Mouse (Mus musculus) midbrain, postnatal 0 days (tissue): ENCODE measurements around the gene Magi2. TPM values are rescaled to one million over a fixed set of nuclear protein-coding genes. Genes with fewer than 3 reads are reported as not detected.

Experiments
- ATAC-seq: fragments of 200-750 bp; cut with Nextera tagmentation; 2 replicates; pipeline ENCODE4 v1.8.0; 2017; ENCODE audit warnings: moderate number of reproducible peaks, mild to moderate bottlenecking, moderate TSS enrichment, moderate library complexity; ENCODE audit not compliant: low FRiP score
- DNase-seq: peaks from one replicate; pipeline ENCODE4 v3.0.0-alpha.2; 2015; ENCODE audit warnings: low spot score
- H3K27ac ChIP-seq: fragments of 300-500 bp; sonication (generic); 2 replicates; pipeline ENCODE4 v1.5.1; 2014; ENCODE audit warnings: low read depth, mild to moderate bottlenecking, low read length, mixed read lengths
- H3K27me3 ChIP-seq: fragments of 300-500 bp; sonication (generic); 2 replicates; pipeline ENCODE4 v1.6.1; 2014; ENCODE audit warnings: low read length, control low read depth, mixed read lengths; ENCODE audit not compliant: insufficient read depth
- H3K36me3 ChIP-seq: fragments of 300-500 bp; sonication (generic); 2 replicates; pipeline ENCODE4 v1.6.1; 2014; ENCODE audit warnings: low read length, control low read depth, mixed read lengths; ENCODE audit not compliant: insufficient read depth
- H3K4me1 ChIP-seq: fragments of 300-500 bp; sonication (generic); 2 replicates; pipeline ENCODE4 v1.6.1; 2014; ENCODE audit warnings: mild to moderate bottlenecking, control low read depth, antibody characterized with exemption, low read length, mixed read lengths; ENCODE audit not compliant: insufficient read depth
- H3K4me2 ChIP-seq: fragments of 300-500 bp; sonication (generic); 2 replicates; pipeline ENCODE4 v1.6.1; 2014; ENCODE audit warnings: low read depth, mild to moderate bottlenecking, low read length, mixed read lengths; ENCODE audit not compliant: poor library complexity, severe bottlenecking
- H3K4me3 ChIP-seq: fragments of 300-500 bp; sonication (generic); 2 replicates; pipeline ENCODE4 v1.5.1; 2014; ENCODE audit warnings: low read depth, mild to moderate bottlenecking, low read length, moderate library complexity
- H3K9ac ChIP-seq: fragments of 300-500 bp; sonication (generic); replicated peaks from 2 replicates; pipeline ENCODE4 v1.6.1; 2014; ENCODE audit warnings: mild to moderate bottlenecking, low read length, moderate library complexity, mixed read lengths; ENCODE audit not compliant: poor library complexity, severe bottlenecking
- H3K9me3 ChIP-seq: fragments of 300-500 bp; sonication (generic); 2 replicates; pipeline ENCODE4 v1.6.1; 2016; ENCODE audit warnings: low read length, control low read depth
- CTCF ChIP-seq: IDR thresholded peaks from 2 replicates; pipeline ENCODE4 v1.5.1; 2016; ENCODE audit warnings: antibody characterized with exemption, mild to moderate bottlenecking
- WGBS: fragments of 180-500 bp; shearing (Covaris S2); extraction: QIAGEN DNeasy Blood & Tissue Kit; methylation state at CpG from one replicate; pipeline ENCODE4 v1.1.7; 2014; 5-methylcytosine and 5-hydroxymethylcytosine counted together
- polyA plus RNA-seq: library from polyadenylated mRNA; unstranded; fragments of >200 nt; fragmentation: Nextera tagmentation; extraction: Ambion mirVana; gene quantifications from 2 replicates; pipeline ENCODE4 v1.2.1, GENCODE M21; 2015
- total RNA-seq: library from RNA; depleted of rRNA; stranded (reverse); fragments of >200 nt; gene quantifications from 2 replicates; pipeline ENCODE4 v1.2.3, GENCODE M21; 2014

Gene Magi2
- total and polyA plus RNA-seq, 2 experiments from 2014 or later: 20.0 to 59.3 TPM

- Histone ChIP-seq H3K27me3 (no peaks in the 10 kb centered on the region), H3K9me3 (no peaks in the 10 kb centered on the region), H3K4me2 (no peak overlapping the region), H3K4me3 (no peak overlapping the region), H3K36me3 (no peaks in the 10 kb centered on the region), H3K27ac (no peak overlapping the region), H3K9ac (no peak overlapping the region), H3K4me1 (no peaks in the 10 kb centered on the region)
- 90% methylated on average over 7 of the region's 7 CpGs for WGBS
- ATAC-seq (no peak), DNase-seq (no peak)
- no peak for TF ChIP-seq CTCF
Observed at GRCm38 (mm10) chr5:20484505-20484904, 1257.7 kb downstream of the Magi2 start.

GRCm38 (mm10) chr5:20491911-20492310, 1265.1 kb downstream of the Magi2 start:
- H3K9ac ChIP-seq: no peak overlapping the region
- TF ChIP-seq CTCF: no peak
- H3K27me3 ChIP-seq: no peaks in the 10 kb centered on the region
- H3K4me1 ChIP-seq: no peaks in the 10 kb centered on the region
- H3K36me3 ChIP-seq: no peaks in the 10 kb centered on the region
- no peak overlapping the region for H3K4me3 ChIP-seq
- H3K27ac ChIP-seq: no peak overlapping the region
- H3K9me3 ChIP-seq: no peaks in the 10 kb centered on the region
- ATAC-seq (no peak), DNase-seq (peak; percentile 43)
- 70% methylated on average over 2 of the region's 2 CpGs for WGBS
- no peak overlapping the region for H3K4me2 ChIP-seq

DNA sequence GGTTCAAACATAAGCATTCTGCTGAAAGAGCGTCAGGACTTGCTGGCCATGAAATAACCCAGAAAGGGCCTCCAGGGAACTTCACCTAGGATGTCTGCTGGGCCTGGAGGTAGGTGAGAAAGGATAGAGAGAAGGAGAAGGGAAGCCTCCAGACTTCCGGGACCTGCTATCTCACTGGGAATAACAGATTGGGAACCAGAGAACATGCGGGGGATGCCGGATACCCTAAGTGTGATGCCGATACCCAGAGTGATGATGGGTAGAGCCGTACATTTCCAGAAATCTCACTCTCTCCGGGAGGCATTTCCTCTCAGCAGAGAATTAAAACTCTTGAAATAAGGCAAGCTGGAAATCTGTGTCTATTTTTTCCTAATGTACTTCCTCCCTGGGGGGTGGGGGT, 1265.8 kb downstream of the Magi2 start:
- WGBS: 94% methylated on average over 7 of the region's 7 CpGs
- TF ChIP-seq CTCF: no peak
- Histone ChIP-seq H3K9me3 (no peaks in the 10 kb centered on the region), H3K36me3 (no peaks in the 10 kb centered on the region), H3K27ac (no peak overlapping the region), H3K27me3 (no peaks in the 10 kb centered on the region), H3K4me3 (no peak overlapping the region), H3K9ac (no peak overlapping the region), H3K4me1 (no peaks in the 10 kb centered on the region), H3K4me2 (no peak overlapping the region)
- DNase-seq (no peak), ATAC-seq (no peak)

DNA sequence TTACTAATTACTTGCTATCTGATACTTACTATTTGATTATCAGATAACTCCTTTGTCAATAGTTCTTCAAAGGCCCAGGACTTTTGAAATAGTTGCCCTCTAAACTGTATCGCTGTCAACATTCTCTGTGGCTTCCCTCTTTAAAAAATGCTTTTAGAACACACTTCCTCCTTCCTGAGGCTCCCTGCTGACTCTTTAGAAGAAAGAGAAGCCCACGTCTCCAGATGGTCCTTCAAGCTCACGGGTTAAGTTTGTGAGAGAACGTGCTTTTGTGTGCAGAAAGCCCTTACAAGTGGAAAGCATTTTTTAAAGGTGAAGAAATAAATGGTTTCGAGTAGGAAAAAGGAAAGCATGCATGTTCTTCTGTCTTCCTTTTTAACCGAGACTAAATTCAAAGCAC, 1267.2 kb downstream of the Magi2 start:
- no peaks in the 10 kb centered on the region for H3K27me3 ChIP-seq
- no peak overlapping the region for H3K9ac ChIP-seq
- no peak for DNase-seq
- H3K4me2 ChIP-seq: no peak overlapping the region
- H3K4me1 ChIP-seq: no peaks in the 10 kb centered on the region
- TF ChIP-seq CTCF: no peak
- ATAC-seq: no peak
- H3K4me3 ChIP-seq: no peak overlapping the region
- H3K9me3 ChIP-seq: no peaks in the 10 kb centered on the region
- no peak overlapping the region for H3K27ac ChIP-seq
- 50% methylated on average over 6 of the region's 6 CpGs for WGBS
- H3K36me3 ChIP-seq: no peaks in the 10 kb centered on the region

GRCm38 (mm10) chr5:20496924-20497323, 1270.1 kb downstream of the Magi2 start:
- WGBS: 59% methylated on average over 8 of the region's 8 CpGs
- DNase-seq (no peak), ATAC-seq (no peak)
- no peaks in the 10 kb centered on the region for H3K27me3 ChIP-seq
- H3K36me3 ChIP-seq: no peaks in the 10 kb centered on the region
- H3K4me1 ChIP-seq: no peaks in the 10 kb centered on the region
- TF ChIP-seq CTCF: no peak
- H3K27ac ChIP-seq: no peak overlapping the region
- no peak overlapping the region for H3K9ac ChIP-seq
- no peak overlapping the region for H3K4me3 ChIP-seq
- H3K9me3 ChIP-seq: no peaks in the 10 kb centered on the region
- H3K4me2 ChIP-seq: no peak overlapping the region

- Histone ChIP-seq H3K9ac (no peak overlapping the region), H3K4me2 (no peak overlapping the region), H3K4me3 (no peak overlapping the region), H3K9me3 (no peaks in the 10 kb centered on the region), H3K36me3 (no peaks in the 10 kb centered on the region), H3K4me1 (no peaks in the 10 kb centered on the region), H3K27ac (no peak overlapping the region), H3K27me3 (no peaks in the 10 kb centered on the region)
- TF ChIP-seq CTCF: no peak
- DNase-seq: no peak
- ATAC-seq: no peak
- 82% methylated on average over 9 of the region's 9 CpGs for WGBS
Observed at GRCm38 (mm10) chr5:20499031-20499600, 1272.3 kb downstream of the Magi2 start.
